Mouse (Mus musculus): Measurements from ENCODE around the gene Fcrl5.
A peak's percentile ranks its signal among the peaks of the same experiment; 100 is the strongest.

Fcrl5 gene

DNA sequence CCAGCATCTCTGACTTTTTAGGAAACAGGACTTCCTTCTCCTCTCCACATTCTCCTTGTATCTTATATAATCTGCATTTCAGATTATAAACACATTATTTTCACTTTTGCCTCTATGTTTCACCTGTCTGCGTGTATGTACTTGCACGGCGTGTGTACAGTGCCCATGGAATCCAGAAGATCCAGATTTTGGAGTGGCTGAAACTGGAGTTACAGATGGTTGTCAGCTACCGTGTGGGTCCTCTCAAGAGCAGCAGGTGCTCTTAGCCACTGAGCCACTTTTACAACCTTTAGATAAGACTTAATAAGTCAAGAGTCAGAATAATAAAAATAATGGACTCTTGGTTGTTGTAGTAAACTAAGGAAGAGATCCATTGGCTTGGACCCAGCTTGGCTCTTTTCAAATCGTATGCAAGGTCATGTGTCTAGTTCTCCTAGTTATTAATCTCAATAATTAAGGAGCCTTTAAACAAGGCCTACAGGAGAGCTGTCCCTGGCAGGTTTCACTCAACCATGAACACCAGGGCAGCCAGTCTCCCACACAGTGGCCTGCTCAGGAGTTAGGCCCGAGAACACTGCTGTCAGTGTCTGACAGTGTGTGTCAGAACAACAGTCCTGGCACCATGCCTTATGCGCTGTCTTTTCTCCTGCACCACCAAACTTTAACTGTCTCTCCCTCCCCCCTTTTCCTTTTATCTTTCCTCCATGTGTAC, 98.2 kb downstream of the Fcrl5 start:
- DNase-seq, result peak in 1 of 2 experiments; percentile 21

DNA sequence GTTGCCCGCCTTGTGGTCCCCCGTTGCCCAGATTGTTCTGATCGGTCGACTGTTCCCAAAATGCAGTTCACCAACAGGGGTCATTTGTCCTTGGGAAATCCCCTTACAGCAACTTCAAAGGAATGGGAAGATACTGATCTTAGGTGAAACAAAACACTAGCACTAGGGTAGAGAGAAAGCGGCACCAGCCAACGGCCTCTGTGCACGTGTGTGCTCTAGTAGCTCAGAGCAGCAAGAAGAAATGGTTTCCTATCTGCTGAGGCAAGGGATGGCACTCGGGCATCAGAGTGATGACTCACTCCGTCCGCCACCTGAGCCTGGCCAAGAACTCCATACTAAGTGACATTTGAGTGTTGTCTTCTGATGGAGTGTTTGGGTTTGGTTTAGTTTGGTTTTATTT, 102.5 kb downstream of the Fcrl5 start:
- DNase-seq, result no peak

DNA sequence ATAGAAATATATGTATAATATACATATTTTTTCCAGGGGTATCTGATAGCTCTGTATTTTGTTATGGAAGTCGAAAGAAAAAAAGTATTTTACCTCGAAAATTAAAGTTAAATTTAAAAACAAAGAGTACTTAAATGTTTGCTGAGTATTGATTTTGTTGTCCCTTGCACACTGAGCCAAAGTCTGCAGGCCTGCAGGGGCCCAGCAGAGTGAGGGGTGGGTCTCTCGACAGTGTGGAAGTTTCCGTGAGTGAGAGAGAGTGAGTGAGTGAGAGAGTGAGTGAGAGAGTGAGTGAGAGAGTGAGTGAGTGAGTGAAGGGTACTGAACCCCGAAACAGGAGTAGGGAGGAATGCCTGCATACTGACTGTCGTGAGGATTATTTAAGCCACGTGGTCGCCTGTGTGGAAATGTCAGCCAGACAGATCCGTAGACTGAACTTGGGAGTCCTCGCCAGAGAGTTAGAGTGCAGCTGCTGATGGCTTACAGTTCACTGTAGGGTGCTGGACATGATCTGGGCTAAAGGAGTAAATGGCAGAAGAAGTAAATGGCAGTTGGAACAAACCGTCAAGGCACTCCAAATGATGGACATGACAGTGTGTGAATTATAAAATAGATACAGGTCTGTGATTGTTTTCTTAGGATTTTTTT, 104.6 kb downstream of the Fcrl5 start:
- no peak for DNase-seq

DNA sequence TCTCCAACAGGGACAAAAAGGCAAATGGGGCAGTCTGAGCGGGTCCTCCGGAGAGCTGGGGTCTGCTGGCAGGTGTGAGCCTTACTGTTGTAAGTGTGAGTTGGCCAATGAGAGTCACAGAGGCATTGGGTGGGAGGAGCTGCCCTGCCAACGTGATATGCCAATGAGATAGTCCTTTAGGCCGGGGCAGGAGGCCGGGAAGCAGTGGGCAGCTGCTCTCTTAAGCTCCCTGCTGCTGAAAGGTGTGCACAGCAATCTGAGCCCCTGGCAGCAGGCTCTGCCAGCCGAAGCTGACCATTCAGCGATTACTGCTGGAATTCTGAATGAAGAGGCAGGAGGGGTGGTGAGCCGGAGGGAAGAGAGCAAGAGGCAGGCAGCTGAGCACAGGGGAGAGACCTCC, 105.1 kb downstream of the Fcrl5 start:
- peak; percentile 20 to 47 for DNase-seq

DNA sequence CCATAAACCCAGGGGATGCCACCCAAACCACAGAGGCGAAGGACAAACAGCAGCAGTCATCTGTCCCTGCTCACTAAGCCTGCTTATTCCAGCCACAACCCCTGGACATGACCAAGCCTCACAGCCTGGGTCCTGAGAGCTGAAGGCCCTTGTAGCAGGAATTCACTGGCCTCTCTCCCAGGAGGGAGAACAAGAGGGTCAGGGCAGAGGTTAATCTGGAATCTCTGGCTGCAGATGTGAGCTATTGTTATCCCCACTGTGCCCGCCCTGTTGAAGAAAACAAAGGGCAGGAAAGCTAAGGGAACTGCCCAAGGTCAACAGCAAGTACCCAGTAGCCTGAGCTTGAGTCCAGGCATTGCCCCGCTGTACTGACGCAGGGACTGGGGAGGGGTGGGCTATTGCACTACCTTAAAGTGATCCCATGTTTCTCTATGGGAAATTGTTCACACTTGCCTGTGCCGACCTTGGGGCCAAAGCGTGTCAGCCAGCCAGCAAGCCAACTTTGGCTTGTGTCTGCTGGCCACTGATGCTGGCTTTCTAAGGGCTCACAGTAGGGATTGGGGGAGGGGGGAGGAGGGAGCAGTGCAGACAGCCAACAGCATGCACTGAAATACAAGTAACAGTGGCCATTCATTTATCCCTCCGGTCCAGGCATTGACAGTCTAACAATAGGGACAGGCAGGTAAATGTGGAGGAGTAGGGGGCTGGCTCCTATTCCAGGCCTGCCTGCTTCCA, 107.1 kb downstream of the Fcrl5 start:
- DNase-seq, result no peak

DNA sequence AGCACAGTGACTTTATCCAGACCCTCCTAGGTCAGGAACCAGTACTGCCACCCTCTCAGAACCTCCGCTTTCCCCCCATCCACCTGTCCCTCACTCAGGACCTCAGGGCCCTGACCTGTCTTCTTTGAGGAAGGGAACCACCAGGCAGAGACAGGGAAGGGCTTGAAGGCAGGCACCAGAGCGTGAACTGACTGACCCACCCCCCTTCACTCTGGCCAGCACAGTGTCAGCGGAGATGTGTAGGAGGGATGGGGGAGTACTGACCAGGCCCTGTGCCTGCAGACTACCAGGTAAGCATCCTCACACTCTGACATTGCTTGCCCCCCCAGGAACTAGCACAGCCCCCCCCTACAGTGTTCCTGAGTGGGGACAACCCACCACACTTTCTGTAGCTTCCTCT, 110.0 kb downstream of the Fcrl5 start:
- DNase-seq, result peak in 1 of 2 experiments; percentile 32

DNA sequence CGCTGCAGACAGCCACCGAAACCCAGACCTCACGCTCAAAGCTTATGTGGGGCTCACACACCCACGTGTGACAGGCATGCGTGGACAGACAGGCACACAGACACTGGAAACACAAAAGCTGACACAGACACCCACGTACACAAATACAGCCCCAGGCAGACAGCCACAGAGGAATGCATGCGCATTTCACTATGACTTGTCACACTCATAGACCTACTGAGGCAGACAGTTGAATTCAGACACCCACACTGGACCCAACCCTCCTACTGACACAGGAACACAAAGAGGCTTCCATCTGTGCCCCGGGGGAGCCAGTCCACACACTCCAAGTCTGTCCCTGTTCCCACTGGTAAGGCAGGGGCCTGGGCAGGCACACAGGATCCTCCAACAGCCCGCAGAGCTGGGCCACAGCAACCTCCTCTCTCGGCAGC, 110.7 kb downstream of the Fcrl5 start:
- no peak for DNase-seq

DNA sequence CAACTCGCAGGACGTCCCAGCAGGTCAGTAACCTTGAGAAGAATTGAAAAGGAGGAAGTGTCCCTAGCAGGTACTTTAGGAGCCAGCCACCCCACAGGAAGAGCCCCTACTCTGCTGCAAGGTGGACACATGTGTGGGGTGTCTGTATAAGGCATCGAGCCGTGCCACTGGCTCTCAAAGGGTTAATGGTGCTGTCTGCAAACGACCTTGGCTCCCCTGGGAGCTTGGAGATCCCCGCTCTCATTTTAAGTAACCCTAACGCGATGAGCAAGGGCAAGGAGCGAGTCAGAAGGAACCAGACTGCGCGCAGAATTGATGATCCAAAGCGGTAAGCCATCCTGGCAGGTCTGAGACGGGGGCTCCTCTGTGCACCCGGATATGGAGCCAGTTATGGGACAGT, 114.3 kb downstream of the Fcrl5 start:
- DNase-seq, result no peak

Measured in kidney, postnatal 4 days (tissue).